Mouse (Mus musculus) E14TG2a.4 (cell line): ENCODE measurements at regions not wholly inside any gene's neighbourhood (a gene's known extent, or its start where the extent isn't known, plus 50 kb on each side); places are given as distances from the start of the nearest gene placed in this dataset.

Experiments used
- H3K27me3 ChIP-seq: 2 replicates; pipeline ENCODE4 v1.6.1; 2014; ENCODE audit warnings: low read length, control low read depth; ENCODE audit not compliant: insufficient read depth
- H3K36me3 ChIP-seq: 2 replicates; pipeline ENCODE4 v1.6.1; 2014; ENCODE audit warnings: low read length, control low read depth; ENCODE audit not compliant: insufficient read depth
- H3K4me1 ChIP-seq: replicated peaks from 2 replicates; pipeline ENCODE4 v1.6.1; 2014; ENCODE audit warnings: low read depth, low read length, control low read depth
- H3K4me3 ChIP-seq: replicated peaks from 2 replicates; pipeline ENCODE4 v1.5.1; 2014; ENCODE audit warnings: mild to moderate bottlenecking, low read length
- H3K9me3 ChIP-seq: 2 replicates; pipeline ENCODE4 v1.6.1; 2014; ENCODE audit warnings: low read length, control low read depth
- CTCF ChIP-seq: conservative IDR thresholded peaks from 2 replicates; pipeline ENCODE4 v1.5.1; 2014; ENCODE audit warnings: low read length
- NANOG ChIP-seq: IDR thresholded peaks from 2 replicates; pipeline ENCODE4 v1.6.1; 2014; ENCODE audit warnings: borderline replicate concordance, low read length, mixed read lengths
- POU5F1 ChIP-seq: IDR thresholded peaks from 2 replicates; pipeline ENCODE4 v1.6.1; 2014; ENCODE audit warnings: low read length, borderline replicate concordance

- Histone ChIP-seq H3K36me3 (no peaks in the 10 kb centered on the region), H3K27me3 (peaks cover 20% of the 10 kb centered on the region), H3K9me3 (no peaks in the 10 kb centered on the region), H3K4me3 (no peak overlapping the region), H3K4me1 (peaks cover 13% of the 10 kb centered on the region)
- no peak for TF ChIP-seq POU5F1
- no peak for TF ChIP-seq CTCF
- TF ChIP-seq NANOG, result no peak
Observed at GRCm38 (mm10) chr2:102250101-102250500, 63.9 kb upstream of the Ldlrad3 start.

- no peak overlapping the region for H3K4me3 ChIP-seq
- TF ChIP-seq POU5F1 (no peak), NANOG (no peak), CTCF (no peak)
- no peaks in the 10 kb centered on the region for H3K36me3 ChIP-seq
- H3K9me3 ChIP-seq, result no peaks in the 10 kb centered on the region
- H3K27me3 ChIP-seq, result peaks cover 18% of the 10 kb centered on the region
- peaks cover 27% of the 10 kb centered on the region for H3K4me1 ChIP-seq
Observed at GRCm38 (mm10) chr2:102246484-102246883, 60.3 kb upstream of the Ldlrad3 start.

GRCm38 (mm10) chr2:102244491-102244890, 58.3 kb upstream of the Ldlrad3 start:
- no peaks in the 10 kb centered on the region for H3K9me3 ChIP-seq
- peaks cover 21% of the 10 kb centered on the region for H3K4me1 ChIP-seq
- H3K36me3 ChIP-seq, result no peaks in the 10 kb centered on the region
- TF ChIP-seq CTCF (no peak), NANOG (peak; percentile 50; the same call in 1 of the 2 replicates)
- H3K27me3 ChIP-seq, result peaks cover 21% of the 10 kb centered on the region
- H3K4me3 ChIP-seq, result no peak overlapping the region

- Histone ChIP-seq H3K36me3 (no peaks in the 10 kb centered on the region), H3K4me3 (no peak overlapping the region), H3K9me3 (no peaks in the 10 kb centered on the region), H3K27me3 (peaks cover 14% of the 10 kb centered on the region), H3K4me1 (peaks cover 21% of the 10 kb centered on the region)
- TF ChIP-seq CTCF (no peak), POU5F1 (no peak), NANOG (no peak)
Observed at GRCm38 (mm10) chr2:102241626-102242025, 55.4 kb upstream of the Ldlrad3 start.

GRCm38 (mm10) chr2:102239712-102240505, 53.7 kb upstream of the Ldlrad3 start:
- H3K36me3 ChIP-seq, result no peaks in the 10 kb centered on the region
- no peak overlapping the region for H3K4me3 ChIP-seq
- TF ChIP-seq NANOG, result no peak
- TF ChIP-seq CTCF, result no peak
- no peak for TF ChIP-seq POU5F1
- H3K9me3 ChIP-seq, result no peaks in the 10 kb centered on the region
- peaks cover 10% of the 10 kb centered on the region for H3K27me3 ChIP-seq
- peaks cover 12% of the 10 kb centered on the region for H3K4me1 ChIP-seq
